Mouse (Mus musculus) urinary bladder, postnatal 14 days (tissue): Measurements from ENCODE around the gene Orm3.

ENCODE experiments used
- DNase-seq: peaks from one replicate; pipeline ENCODE4 v3.0.0; 2021; ENCODE audit warnings: low spot score

Orm3 gene

DNA sequence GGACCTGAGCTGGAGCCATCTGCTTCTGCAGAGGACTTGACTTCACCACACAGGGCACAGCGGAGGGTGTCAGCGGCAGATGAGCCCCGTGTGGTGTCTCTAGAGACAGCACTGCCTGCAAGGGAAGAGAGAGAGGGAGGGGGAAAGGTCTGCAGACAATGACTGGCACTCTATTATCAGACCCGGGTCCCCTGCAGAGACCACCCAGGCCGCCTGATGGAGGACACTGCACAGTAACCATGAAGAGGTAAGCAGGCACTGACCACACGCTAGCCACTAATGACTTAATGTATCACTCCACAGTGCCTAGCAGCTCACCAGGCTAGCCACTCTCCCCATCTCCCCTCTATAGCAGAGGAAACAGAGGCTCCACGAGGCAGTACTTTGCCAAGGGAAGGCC, 14.9 kb downstream of the Orm3 start:
- no peak for DNase-seq

DNA sequence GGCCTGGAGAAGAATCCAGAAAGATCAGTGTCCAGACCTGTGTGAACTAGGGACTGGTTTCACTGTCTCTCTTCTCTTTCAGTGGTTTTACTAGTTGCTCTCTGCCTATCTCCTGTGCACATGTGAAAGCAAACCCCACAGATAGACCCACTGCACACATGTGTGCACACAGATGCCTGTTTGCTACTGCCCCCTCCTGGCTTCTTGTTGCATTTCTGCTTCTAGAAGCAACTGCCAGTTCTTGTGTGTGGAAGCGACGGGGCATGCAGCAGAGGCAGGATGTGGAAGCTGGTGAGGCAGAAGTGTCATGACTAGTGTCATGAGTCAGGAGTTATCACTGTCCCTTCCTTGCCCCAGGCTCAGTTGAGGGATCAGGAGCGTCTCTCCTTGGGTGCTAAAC, 15.9 kb downstream of the Orm3 start:
- DNase-seq, result peak; percentile 30

DNA sequence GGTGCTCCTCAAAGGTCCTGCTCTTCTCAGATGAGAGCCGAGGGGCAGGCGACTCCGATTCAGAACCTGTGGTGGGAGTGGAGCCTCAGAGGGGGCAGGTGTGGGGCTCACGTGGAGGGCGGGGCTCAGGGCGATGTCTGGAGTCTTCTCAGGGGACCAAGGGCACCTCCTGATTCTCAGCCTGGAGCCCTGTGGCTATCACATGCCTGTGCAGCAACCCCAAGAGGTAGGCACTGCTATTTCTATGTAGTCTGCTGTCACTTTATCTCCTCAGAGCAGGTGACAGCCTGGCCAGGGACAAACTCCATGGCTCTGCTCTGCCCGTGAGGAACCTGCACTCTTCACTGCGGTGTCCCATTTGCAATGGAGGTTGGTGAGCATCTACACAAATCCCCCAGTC, 17.4 kb downstream of the Orm3 start:
- DNase-seq, result no peak

DNA sequence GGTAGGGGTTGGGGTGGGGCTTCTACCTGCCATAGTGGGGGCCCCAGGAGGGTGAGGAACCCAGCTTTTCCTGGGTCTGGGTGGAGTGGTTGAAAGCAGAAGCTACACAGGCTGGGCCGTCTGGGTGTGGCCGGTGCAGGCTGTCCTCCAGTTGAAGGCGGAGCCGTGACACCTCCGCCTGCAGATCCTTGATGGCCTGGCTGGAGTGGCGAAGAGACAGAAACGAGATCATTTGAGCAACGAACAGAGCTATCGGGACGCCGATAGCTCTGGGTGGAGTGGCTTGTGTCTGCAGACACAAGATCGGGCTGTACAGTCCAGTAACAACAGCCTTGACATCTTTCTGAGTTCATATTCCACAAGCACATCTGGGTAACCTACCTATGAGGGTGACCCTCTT, 18.4 kb downstream of the Orm3 start:
- DNase-seq, result no peak

DNA sequence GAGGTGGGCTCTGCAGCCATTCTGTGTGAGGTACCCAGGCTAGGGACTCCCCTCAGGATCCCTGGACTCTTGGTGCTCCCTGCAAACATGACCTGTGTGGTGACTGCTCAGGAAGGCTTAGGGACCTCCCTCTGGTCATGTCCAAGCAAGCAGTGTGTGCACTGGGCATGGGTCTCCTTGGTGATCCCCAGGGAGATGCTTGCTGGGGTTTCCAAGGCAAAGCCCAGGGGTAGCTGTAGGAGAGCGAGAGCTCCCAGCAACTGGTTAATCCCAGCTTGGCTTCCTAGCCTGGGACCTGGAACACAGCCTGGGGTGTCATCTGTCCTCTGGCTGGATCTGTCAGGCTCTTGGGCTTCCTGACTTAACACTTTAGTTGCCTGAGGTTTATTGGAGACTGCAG, 19.4 kb downstream of the Orm3 start:
- DNase-seq, result peak; percentile 30

DNA sequence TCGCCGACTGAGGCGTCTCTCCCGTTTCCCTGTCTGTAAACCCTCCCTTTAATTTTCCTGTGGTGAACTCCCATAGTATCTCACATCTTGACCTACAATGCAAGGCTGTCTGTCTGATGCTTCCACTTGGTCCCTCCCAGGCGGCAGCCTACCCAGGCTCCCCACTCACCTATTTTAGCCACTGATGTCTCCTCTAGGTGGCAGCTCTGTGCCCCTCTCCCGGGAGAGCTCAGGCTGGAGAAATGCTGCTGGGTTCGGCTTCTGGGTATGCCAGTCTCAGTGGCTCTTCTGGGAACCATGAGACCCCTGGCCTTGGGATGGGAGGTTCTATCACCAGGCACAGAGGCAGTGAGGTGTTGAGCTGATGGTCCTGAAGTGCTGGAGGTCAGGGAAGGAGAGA, 21.5 kb downstream of the Orm3 start:
- DNase-seq, result no peak

- DNase-seq, result no peak
Observed at GRCm38 (mm10) chr4:63382676-63383369, 26.9 kb downstream of the Orm3 start.

DNA sequence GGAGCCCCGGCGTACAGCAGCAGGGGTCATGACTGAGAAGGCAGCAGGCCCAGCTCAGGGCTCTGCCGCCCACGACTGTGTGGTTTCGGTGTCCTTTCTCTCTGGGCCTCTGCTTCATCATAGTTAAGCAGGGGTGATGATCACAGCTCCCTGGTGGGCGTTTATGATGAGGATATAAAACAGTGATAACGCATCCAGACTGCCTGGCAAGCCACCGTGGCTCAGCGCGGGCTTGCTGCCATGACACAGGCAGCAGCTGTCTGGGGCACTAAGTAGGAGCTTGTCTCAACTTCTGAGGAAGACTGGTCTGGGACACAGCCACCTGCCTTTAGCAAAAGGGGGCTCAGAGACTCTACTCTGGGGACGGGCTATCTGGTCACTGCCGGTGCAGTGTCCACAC, 27.5 kb downstream of the Orm3 start:
- no peak for DNase-seq

- DNase-seq, result no peak
Observed at GRCm38 (mm10) chr4:63384262-63384661, 28.3 kb downstream of the Orm3 start.

DNA sequence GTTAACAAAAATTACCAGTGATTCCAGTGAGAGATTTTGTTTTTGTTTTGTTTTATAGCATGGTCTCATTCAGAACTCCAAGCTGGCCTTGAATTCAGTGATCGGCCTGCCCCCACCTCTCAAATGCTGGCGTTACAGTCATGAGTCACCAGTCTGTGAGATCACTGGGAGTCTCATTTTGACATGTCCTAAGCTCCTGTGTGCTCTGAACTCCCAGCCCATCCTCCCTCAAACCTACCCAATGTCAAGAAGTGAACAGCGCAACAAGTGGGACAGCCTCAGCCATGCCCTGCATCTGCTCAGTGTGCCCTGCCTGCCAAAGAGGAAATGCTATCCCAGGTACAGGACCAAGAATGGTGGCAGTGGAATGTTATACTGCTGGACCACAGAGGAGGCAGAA, 29.3 kb downstream of the Orm3 start:
- DNase-seq, result no peak

GRCm38 (mm10) chr4:63385784-63386183, 29.8 kb downstream of the Orm3 start:
- DNase-seq, result no peak

DNA sequence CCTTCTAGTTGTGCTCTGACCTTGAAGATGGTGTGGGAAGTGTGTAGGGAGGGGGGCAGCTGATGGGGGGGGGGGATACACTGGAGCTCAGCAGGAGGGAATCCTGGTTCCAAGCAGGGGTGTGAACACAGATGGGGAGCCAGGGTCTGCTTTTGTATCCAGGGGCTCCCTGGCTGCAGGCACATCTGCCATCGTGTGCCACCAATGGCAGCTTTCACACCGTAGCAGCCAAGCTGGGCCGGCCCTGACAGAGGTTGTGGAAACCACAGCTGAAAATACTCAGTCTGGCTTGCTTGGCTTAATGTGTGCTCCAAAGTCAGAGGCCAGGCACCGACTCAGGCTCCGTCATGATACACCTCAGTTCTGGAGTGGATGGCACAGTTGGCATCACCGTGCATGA, 32.1 kb downstream of the Orm3 start:
- no peak for DNase-seq

- no peak for DNase-seq
Observed at GRCm38 (mm10) chr4:63389121-63389886, 33.3 kb downstream of the Orm3 start.

DNA sequence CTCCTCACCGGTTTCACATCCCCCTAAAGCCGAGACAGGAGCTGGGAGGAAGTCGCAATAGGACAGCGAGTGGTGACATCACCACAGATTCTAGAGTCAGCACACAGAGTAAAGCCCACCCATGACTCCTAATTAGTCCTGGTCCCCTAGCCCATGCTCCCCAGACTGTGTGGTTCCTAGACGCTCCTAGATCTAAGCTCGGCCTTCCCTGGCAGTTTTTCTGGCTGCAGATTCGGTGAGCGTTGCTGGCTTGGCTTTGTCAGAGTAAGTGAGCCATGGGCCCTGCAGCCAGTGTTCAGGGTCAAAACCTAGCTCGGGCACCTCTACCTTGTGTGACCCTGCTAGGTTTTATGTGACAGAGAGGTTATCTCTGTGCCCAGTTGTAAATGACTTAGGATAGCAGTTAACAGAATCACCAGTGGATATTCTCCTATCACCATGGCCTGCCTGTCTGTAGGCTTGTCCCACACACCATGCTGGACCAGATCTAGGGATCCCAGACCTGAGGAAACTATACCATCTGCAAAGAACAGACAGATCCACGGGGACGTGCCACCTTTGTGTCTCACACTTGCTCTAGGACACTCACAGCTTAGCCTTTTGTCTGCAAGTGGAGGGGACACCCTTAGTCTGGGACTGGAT, 34.0 kb downstream of the Orm3 start:
- no peak for DNase-seq

GRCm38 (mm10) chr4:63391322-63391721, 35.4 kb downstream of the Orm3 start:
- DNase-seq, result no peak

- DNase-seq, result no peak
Observed at GRCm38 (mm10) chr4:63397981-63398537, 42.1 kb downstream of the Orm3 start.

- DNase-seq, result no peak
Observed at GRCm38 (mm10) chr4:63398854-63399609, 43.1 kb downstream of the Orm3 start.

GRCm38 (mm10) chr4:63399691-63400270, 43.8 kb downstream of the Orm3 start:
- no peak for DNase-seq

GRCm38 (mm10) chr4:63400541-63401306, 44.8 kb downstream of the Orm3 start:
- no peak for DNase-seq

- DNase-seq, result no peak
Observed at GRCm38 (mm10) chr4:63401620-63402019, 45.7 kb downstream of the Orm3 start.

- DNase-seq, result no peak
Observed at GRCm38 (mm10) chr4:63402056-63402455, 46.1 kb downstream of the Orm3 start.
